In genomic region chr16:18472416-18472815, GRCm38 (mm10) we compare ENCODE assay signal across 11 mouse cellular contexts.
"Had no signal": no experiment of that assay in that cellular context is flagged by ENCODE, and none has a peak within 500 bp of the region (broad histone marks: within the 10 kb centered on the region; RNA-seq: fewer than 3 reads in every experiment).

No protein-coding gene starts in this region.

- H3K27me3 ChIP-seq: limb, embryonic 15.5 days; liver, embryonic 12.5 days; midbrain, embryonic 15.5 days; neural tube, embryonic 12.5 days had no signal

- H3K9me3 ChIP-seq: limb, embryonic 15.5 days; liver, embryonic 12.5 days; midbrain, embryonic 15.5 days; neural tube, embryonic 12.5 days had no signal

- H3K9ac ChIP-seq: limb, embryonic 15.5 days; liver, embryonic 12.5 days; midbrain, embryonic 15.5 days; neural tube, embryonic 12.5 days had no signal

- H3K4me3 ChIP-seq: limb, embryonic 15.5 days; liver, embryonic 12.5 days; midbrain, embryonic 15.5 days; neural tube, embryonic 12.5 days had no signal

- DNase-seq: kidney, adult 18-20 months; kidney, postnatal 10 days; left cerebral cortex, postnatal 4 days; lung, postnatal 36 days; right cerebral cortex, adult 18-20 months; right cerebral cortex, postnatal 25 days had no signal

- H3K4me1 ChIP-seq: limb, embryonic 15.5 days; liver, embryonic 12.5 days; midbrain, embryonic 15.5 days had no signal

- H3K4me2 ChIP-seq: limb, embryonic 15.5 days; liver, embryonic 12.5 days; midbrain, embryonic 15.5 days; neural tube, embryonic 12.5 days had no signal

- H3K27ac ChIP-seq: limb, embryonic 15.5 days; liver, embryonic 12.5 days; midbrain, embryonic 15.5 days; neural tube, embryonic 12.5 days had no signal

- ATAC-seq: inflammation-experienced regulatory T-cells, adult 6 months; liver, embryonic 12.5 days; midbrain, embryonic 15.5 days had no signal
